Mouse (Mus musculus): ENCODE data around the gene Efhd2.

Gene Efhd2

DNA sequence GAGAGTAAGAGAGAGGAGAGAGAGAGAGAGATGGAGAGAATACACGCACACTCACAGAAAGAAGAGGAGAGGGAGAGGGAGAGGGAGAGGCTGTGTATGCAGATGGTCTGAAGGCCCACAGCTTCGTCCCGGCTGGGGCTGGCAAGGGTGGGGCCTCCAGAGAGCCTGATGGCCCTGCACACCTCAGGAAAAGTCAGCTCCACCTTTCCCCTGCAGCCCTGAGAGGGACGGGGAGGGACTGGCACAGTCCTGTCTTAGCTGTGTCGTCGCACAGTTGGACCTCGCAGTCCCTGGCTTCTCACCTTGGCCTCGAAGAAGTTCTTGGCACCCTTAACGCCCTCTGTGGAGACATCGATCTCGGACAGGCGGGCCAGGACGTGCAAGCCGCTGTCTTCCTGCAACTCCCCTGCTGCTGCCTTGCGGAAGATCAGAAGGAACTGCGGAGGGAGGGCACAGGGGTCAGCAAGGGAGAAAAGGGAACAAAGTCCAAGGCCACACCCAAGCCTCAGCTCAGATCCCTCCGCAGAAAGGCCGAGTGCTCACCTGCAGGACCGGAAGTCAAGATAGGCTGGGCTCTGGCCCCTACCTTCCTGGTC lies 14.4 kb downstream of the Efhd2 start:
- DNase-seq (ENCODE audit: extremely low read depth, low read depth), result no peak

DNA sequence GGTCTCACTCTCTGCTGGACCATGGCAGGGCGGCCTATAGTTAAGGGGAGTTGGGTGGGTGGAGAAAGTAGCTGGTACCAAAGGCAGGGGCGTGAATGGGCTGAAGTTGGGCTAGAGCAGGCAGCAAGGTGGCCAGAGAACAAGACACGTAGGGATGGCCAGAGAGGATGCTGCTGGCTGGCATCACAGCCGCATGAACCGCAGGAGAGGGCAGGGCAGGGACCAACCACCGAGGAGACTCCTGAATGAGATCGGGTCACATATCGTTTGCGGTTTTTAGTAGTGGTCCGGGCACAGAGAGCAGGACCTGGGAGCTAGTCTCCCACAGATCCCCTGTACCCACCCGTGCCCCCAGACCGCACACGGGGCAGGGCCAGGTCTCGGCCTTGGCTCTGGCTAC lies 15.4 kb downstream of the Efhd2 start:
- no peak for DNase-seq (ENCODE audit: extremely low read depth, low read depth)

DNA sequence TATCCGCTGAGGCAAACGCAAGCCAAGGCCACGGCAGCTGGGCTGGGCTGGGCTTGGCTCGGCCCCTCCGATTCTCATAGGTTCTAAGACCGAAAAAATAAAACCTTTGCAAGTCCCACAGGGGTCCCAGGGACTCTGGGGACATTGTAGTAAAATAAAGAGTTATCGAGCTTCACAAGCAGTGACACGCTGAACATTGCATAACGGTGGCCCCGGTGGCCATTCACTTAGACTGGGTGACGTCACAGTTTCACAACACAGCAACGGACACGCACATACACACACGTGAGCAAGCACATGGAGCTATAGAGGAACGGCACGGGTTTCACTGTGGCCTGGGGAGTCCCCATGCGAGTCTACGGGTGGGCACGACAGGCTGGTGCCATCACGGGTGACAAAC lies 16.2 kb downstream of the Efhd2 start:
- DNase-seq (ENCODE audit: extremely low read depth, low read depth), result no peak

DNA sequence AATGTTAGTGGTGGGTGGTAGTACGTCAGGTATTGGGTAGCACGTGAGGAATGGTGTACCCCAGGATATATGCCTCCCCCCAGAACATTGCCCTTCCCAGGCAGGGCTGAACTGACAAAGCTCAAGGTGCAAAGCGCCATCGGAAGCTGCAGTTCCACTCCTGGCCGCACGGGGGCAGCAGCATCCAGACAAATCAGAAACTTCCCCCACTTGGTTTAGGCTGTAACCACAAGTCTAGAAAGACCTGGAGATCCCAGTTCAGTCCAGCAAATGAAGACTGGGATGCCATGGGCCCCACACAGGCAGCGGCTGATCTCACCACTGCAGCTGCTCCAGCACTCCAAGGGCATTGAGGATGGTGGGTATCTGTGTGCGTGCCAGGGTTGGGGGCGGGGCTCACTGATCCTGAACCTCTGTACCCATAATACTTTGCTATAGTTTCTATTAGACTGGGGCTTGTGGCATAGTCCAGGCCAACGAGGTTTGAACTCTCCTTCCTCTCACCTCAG lies 17.2 kb downstream of the Efhd2 start:
- DNase-seq (ENCODE audit: extremely low read depth, low read depth), result no peak

DNA sequence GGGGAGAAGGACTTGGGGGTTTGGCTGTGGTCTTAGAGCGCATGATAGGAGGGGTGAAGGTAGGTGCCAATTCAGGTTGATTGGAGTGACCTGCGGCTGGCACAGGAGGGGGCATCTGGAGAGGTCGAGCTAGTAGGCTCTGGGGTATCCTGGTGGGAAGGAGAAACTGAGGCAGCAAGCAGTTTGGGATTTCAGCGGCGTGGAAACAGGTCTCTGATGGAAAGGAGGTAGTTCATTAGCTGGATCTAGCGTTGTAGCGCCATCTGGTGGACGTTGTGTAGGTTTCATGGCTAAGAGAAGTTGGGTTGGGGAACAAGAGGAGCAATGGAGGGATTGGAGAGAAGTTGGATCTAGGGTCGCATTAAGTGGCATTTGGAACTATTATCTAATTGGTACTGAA lies 21.3 kb downstream of the Efhd2 start:
- DNase-seq (ENCODE audit: extremely low read depth, low read depth), result no peak

DNA sequence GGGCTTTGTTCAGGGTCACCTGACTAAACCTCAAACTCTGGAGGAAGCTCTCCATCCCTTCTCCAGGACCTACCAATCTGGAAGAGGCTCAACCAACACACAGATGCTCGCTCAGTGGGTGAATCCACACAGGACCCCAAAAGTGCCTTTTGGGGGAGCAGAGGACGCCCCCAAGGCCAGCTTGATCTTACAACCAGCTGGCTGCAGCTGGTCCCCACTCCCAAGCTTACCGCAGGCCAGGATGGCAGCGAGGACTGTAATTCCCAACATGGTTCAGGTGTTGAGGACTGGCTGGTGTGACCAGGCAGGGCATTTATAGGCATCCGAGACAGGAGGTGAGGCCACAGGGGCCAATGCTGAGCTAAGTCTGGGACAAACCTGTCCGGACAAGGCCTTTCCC lies 28.7 kb downstream of the Efhd2 start, which contains the start of gene Ctrc:
Ctrc (minus strand) TSS at position 361 of the 400 bp plus-strand sequence.
- DNase-seq (ENCODE audit: extremely low read depth, low read depth), result no peak

DNA sequence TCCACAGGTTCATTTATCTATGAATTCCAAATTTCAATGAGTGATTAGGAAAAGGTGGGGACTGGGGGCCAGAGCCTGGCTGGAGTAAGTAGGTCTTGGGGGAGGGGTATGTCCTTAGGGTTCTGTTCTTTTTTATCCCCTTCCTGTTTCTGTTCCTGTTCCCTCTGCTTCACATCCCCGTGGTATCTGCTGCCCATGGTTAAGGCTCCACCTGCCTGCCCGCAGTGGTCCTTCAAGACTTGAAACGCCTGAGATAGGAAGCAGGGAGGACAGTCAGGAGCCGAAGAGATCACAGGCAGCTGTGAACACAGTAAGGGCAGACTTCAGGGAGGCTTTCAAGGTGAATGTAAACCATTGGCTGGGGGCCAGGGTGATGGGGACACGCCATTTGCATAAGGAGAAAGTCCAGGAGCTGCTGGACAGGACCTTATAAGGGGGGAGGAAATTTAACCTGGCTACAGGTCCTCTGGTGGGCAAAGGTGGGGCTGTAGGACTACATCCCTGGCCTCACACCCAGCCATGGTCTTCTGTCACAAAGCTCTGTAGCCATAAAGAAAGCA lies 40.1 kb downstream of the Efhd2 start:
- no peak for DNase-seq (ENCODE audit: extremely low read depth, low read depth)

DNA sequence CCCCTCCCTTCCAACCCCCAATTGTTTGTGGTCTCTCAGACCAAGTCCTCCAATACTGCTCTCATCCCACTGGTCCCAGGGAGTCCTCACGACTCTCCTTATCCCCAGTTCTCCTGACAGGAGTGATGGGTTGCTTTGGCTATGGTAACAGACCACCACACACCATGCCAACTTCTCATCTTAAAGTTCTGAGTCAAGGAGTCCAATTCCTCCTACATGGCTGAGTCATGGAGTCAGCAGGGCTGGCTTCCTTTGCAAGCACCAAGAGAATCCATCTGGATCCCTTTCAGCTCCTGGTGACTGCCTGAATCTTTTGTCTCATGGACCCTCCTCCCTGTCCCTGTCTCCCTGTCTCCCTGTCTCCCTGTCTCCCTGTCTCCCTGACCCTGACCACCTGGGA lies 40.8 kb downstream of the Efhd2 start:
- DNase-seq (ENCODE audit: extremely low read depth, low read depth), result no peak

DNA sequence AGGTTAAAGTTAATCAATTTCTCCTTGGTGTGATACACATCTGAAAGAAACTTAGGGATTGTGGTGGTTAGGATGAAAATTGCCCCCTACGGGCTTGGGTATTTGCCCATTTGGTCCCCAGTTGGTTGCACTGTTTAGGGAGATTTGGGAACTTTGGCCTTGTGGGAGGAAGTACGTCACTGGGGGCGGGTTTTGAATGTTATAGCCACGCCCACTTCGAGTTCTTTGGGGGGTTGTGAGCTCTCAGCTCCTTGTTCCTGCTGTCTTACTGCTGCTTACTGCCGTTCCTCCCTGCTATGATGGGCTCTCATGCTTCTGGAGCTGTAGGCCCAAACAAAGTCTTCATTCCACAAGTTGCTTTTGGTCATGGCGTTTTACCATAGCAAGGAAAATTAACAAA lies 43.4 kb downstream of the Efhd2 start:
- DNase-seq (ENCODE audit: extremely low read depth, low read depth), result no peak

DNA sequence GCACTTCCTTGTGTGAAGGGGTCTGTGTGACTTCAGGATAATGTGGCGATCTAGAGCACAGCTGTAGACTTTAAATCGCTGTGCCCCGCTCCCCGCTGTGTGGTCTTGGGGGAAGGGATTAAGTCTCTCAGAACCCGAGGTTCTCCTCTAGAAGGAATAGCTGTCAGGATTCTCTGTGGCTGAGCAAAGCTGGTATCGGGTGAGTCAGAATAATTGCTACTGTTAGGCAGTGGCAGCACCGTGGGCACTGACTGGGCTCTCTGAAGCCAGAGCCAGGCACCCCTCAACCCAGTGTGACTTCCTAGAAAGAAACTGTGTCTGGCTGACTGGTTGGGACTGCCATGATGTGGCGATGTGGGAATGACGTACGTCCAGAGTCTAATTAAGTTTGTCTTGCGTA lies 44.3 kb downstream of the Efhd2 start:
- no peak for DNase-seq (ENCODE audit: extremely low read depth, low read depth)

DNA sequence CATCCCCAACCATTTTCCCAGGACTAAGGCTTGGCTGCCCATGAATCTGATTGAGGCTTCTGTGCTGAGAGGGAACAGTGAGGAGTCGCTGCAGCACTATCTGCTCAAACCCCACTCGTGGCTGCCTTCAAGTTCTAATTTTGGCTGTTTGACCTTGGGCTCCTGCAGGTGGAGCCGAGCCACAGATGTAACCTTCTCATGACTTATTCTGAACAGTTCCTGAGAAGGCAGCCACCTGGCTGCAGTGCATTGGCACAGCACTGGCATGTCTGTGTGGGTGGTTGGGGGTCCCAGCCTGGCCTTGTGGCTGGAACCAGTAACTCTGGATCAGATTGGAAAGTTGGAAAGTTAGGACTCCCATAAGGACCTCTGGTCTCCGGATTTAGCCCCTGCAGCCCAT lies 46.5 kb downstream of the Efhd2 start:
- no peak for DNase-seq (ENCODE audit: extremely low read depth, low read depth)

DNA sequence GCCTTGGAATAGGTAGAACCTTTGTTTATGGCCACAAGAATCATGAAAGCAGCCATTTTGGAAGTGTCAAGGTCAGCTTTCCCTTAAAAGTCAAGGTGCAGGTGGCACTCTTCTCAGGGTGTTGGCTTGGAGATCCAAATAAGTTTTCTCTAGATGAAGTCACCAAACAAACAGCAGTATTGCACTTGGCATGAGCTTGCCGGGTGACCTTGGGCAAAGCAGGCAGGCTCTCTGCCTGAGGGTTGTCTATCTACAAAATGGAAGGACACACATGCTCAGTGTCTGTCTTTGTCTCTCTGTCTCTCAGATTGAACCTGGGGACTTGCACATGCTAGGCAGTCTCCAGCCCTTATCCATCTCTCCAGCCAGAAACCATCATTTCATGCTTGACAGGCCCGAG lies 47.3 kb downstream of the Efhd2 start:
- no peak for DNase-seq (ENCODE audit: extremely low read depth, low read depth)

DNA sequence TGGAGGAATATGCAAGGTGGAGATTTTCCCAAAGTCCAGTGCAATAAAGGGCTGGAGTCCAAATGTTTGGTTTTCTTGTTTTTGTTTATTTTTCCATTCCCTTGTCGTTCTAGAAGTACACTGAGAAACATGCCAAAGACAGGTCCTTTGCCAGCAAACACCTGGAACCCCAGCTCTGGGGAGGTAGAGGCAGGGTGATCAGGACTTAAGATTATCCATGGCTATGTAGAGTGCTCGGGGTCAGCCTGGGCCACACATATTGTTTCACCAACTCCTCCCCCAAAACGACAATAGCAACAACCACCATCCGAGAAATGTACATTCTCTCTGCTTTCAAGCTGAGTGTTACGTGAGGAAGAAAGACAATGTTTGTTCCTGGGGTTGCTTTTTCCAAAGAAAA lies 48.7 kb downstream of the Efhd2 start, which contains the start of gene Cela2a:
Cela2a (minus strand) TSS at position 101 of the 400 bp plus-strand sequence.
- DNase-seq (ENCODE audit: extremely low read depth, low read depth), result no peak

DNA sequence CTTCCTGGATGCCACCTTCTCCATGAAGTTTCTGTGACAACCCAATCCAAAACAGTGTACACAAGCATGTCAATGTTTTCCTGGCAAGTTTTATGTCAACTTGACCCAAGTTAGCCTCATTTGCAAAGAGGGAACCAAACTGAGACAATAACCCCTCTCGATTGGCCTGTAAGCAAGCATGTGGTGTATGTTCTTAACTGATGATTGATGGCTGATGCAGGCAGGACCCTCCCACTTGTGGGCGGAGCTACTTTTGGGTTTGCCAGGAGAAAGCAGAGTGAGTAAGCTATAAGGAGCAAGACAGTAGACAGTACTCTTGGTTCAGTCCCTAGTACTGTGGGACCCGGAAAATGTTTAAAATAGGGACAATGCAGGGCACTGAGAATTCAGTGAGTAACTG lies 51.7 kb downstream of the Efhd2 start:
- no peak for DNase-seq (ENCODE audit: extremely low read depth, low read depth)

DNA sequence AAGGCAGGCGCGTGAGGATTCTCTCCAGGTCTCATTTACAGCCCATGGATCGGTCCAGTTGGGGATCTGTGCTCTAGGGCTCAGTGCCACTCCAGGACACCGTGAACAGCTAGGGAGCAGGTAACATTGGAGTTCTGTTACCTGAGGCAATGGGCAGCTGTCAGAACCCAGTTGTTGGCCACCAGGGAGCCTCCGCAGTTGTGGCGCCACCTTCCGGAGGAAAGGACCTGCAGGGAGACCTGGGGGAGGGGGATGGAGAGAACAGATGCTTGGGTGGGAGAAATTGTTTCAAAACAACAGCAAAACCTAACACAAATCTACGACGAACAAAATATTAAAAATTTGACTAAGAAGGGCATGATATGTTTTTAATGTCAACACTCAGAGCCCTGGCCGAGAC lies 52.6 kb downstream of the Efhd2 start:
- no peak for DNase-seq (ENCODE audit: extremely low read depth, low read depth)

DNA sequence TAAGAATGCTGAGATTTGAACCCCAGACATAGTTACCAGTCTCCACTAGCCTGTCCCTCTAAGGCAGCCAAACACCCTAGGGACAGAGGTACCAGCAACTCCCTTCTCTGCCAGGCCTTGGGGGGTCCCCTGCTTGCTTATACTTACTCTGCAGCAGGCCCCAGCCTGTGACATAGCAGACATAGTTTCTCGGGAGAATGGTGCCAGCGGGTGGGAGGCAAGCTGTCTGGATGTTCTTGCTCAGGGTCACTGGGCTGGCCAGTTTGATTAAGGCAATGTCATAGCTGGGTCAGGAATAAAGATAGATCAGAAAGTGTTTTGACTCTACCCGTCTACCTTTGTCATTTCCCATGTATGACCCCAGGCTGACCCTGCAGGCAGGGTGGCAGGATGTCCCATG lies 53.5 kb downstream of the Efhd2 start:
- no peak for DNase-seq (ENCODE audit: extremely low read depth, low read depth)

DNA sequence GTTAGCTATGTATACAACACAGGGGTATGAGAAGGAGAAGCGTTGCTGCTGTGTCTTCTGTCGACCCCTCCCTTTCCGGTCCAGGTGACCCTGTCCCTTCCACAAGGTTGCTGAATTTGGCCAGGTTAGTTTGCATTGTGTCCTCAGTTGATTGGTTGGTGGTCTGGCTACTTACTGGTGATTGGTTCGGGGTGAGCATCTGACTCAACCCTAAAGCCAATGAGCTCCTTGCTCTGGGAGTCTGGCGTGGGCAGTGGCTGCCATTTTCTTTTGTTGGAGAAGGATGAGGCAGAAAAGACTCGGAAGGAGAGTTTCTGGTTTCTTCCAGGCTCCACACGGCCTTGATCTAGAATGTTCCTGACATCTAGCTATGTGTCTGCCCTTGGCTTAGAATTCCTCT lies 55.4 kb downstream of the Efhd2 start:
- DNase-seq (ENCODE audit: extremely low read depth, low read depth), result no peak

DNA sequence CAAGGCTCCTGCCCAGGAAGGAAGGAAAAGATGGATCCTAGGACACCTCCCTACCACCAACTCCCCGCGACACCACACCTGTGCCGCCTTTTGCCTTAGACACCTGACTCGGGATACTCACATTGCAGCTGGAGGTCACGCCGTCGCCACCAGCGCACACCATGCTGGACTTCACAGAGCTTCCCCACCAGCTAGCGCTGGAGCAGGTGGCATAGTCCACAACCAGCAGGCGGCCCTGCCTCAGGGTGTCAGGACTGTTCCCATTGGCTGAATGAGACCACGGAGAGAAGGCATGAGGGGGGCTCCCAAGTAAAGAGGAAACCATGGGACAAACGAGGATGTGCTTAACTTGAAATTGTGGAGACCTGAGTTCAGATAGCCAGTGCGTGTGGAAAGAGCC lies 55.9 kb downstream of the Efhd2 start:
- DNase-seq (ENCODE audit: extremely low read depth, low read depth), result no peak

DNA sequence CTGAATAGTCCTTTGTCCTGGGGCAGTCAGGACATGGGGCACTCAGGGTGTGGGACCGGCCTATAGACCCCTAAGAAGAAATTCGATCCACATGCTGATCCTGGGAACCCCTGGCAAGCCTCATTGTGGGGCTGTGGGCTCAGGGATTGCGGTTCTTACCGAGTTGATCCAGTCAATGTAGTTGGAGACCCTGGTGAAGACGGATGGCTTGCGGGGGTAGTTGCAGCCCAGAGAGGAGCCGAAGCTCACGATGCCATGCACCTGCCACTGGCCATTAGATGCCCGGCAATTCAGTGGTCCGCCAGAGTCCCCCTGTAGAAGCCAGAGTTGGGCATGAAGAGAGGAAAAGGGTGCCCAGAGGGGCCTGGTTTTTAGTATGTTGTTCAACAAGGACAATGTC lies 57.0 kb downstream of the Efhd2 start:
- no peak for DNase-seq (ENCODE audit: extremely low read depth, low read depth)

DNA sequence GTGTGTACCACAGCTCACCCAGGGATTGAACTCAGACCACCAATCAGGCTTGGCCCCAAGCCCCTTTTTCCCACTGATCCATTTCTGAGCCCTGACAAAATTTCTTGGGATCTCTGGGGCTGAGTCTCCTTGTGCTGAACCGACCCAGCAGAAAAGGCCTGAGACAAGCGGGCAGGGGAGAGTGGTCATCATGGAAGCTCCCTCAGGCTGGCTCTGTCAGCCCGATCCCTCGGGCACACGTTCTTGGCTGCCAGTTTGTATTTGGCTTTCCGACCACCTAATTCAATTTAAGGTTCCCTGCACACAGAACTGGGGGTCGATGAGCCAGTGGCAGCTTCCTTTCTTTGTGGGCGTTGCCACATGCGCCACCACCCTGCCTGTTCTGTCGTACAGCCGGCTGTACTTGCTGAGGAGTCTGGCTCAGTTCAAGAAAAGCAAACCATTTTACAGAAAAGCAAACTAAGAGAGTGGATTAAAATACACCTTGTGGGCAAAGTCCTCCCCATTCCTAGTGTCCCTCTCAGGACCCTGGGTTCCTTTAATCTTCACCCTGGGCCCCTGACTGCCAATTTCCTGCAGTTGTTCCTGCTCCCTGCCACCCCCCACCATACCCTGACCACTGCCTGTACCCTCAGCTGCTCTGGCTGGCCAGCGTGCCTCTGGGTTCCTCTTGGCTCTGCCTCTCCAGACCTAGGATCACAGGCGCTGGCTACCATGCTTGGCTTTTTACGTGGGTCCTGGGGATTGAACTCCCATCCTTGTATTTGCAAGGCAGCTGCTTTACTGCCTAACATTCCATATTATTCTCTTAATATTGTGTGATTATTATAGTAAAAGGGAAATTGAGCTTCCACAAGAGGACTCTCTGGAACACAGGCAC lies 57.7 kb downstream of the Efhd2 start:
- DNase-seq (ENCODE audit: extremely low read depth, low read depth), result no peak

DNA sequence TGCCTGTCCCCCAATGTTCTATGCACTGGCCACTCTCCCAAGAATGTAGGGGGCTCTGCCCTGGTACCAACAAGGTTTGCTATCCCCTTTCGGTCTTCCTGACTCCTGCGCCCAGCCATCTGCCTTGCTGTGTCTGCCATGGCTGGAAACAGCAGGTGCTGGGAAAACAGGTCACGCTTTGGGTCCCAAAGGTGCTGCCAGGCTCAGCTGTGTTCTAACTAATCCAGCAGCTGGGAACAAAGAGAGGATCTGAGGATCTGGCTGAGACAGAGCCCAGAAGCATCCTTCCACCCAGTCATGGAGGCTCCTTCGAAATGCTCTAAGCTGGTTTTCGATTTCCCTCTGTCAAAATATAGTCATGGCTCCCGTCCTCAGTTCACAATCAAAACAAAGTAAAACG lies 58.5 kb downstream of the Efhd2 start:
- no peak for DNase-seq (ENCODE audit: extremely low read depth, low read depth)

DNA sequence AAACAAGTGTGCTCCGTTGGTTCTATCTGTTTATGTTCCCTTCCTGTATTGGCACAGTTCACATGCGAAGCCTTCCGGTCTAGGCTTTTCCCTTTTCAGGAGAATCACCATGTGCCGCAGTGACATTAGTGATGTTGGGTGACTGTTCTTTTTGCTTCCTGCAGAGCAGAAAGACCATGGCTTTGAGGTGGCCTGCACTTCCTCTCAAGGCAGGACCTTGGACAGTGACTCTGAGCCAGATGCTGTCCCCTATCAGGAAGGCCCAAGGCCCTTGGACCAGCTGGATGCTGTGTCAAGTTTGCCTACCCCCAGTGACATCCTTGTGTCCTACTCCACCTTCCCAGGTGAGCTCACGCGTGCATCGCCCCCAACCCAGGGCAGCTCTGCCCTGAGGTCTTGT lies 63.3 kb downstream of the Efhd2 start:
- DNase-seq (ENCODE audit: extremely low read depth, low read depth), result no peak

DNA sequence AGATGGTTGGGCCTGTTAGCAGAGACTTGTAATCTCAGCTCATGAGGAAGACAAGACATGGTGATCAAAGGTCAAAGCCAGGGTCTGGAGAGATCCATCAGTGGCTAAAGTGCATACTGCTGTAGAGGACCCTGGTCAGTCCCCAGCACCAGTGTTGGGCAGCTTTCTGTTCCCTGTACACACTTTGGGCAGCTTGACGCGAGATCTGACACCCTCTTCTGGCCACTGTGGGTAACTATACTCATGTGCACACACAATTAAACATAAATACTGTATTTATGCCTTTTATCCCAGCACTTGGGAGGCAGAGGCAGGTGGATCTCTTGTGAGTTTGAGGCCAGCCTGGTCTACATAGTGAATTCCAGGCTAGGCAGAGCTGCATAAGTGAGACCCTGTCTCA lies 63.7 kb downstream of the Efhd2 start:
- no peak for DNase-seq (ENCODE audit: extremely low read depth, low read depth)
